Mouse (Mus musculus) retina, postnatal 1 day (tissue): Measurements from ENCODE around the gene Cdc34b.
"Not testable (repeated sequence)": the region's sequence is repeated elsewhere in the genome, so short reads cannot be mapped to it uniquely, and the experiment has no call there.

Experiments used
- DNase-seq: peaks from one replicate; pipeline ENCODE4 v3.0.0-alpha.2; 2012

Cdc34b gene

DNA sequence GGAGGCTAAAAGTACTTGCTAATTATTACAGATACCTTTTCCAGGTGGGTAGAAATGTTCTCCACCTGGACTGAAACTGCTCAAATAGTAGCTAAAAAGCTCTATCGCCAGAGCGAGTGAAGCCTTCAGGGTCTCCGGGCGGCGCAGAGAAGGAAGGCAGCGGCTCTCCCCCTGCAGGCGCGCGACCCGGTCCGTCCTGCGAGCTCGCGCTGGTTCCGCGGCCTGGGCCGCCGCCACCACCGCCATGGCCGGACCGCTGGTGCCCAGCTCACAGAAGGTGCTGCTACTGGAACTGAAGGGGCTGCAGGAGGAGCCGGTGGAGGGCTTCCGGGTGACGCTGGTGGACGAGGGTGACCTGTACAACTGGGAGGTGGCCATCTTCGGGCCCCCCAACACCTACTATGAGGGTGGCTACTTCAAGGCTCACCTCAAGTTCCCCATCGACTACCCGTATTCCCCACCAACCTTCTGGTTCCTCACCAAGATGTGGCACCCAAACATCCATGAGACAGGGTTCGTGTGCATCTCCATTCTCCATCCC lies at the start of gene Cdc34b:
Gene Cdc34b (plus strand): TSS at position 51 of the 541 bp plus-strand sequence.
- no peak for DNase-seq

GRCm38 (mm10) chr11:94692502-94692901 lies 49.1 kb upstream of the Cdc34b start:
- not testable (repeated sequence) for DNase-seq

GRCm38 (mm10) chr11:94695508-94695907 lies 46.1 kb upstream of the Cdc34b start:
- no peak for DNase-seq

GRCm38 (mm10) chr11:94697140-94697539 lies 44.4 kb upstream of the Cdc34b start:
- DNase-seq: no peak

DNA sequence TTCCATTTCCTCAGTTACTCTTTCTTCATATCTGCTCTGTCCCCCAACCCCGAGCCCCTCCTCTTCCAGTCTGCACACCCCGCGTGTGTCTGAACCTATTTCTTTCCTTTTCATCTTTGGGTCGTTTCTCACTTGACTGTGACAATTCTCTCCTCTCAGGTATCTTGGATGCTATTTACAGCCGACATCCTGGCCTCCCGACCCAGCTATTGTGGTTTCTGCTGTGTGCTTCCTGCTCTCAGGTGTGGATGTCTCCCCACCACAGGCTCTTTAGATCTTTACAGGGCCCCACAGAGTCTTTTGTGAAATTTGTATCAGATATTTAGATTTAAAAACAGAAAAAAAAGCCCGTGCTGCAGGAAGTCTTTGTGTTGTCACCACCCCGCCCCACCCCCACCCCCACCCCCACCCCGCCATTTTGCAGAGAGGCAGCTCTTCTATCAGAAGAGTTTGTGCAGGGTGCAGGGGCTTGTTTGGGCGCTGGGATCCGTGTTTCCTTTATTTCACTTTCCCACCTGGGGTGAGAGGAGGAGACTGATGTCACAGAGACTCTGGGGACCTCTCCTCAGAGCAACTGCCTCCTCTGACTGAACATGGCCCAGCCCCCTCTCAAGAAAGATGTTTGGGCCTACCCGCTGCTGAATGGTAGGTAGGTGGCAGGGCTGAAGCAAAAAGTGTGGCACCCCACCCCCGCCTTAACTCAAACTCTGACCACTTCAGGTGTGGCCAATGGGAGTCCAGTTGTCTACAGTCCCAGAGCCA lies 43.7 kb upstream of the Cdc34b start:
- DNase-seq: no peak

DNA sequence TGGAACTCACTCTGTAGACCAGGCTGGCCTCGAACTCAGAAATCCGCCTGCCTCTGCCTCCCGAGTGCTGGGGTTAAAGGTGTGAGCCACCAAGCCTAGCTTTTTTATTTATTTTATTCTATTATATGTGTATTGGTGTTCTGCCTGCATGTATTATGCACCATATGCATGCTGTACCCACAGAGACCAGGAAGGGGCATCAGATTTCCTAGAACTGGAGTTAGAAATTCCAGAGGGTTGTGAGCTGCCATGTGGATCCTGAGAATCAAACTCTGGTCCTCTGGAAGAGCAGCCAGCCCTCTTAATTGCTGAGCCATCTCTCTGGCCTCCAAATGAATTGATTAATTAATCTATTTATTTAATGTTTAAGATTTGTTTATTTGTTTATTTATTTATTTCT lies 42.2 kb upstream of the Cdc34b start:
- no peak for DNase-seq

DNA sequence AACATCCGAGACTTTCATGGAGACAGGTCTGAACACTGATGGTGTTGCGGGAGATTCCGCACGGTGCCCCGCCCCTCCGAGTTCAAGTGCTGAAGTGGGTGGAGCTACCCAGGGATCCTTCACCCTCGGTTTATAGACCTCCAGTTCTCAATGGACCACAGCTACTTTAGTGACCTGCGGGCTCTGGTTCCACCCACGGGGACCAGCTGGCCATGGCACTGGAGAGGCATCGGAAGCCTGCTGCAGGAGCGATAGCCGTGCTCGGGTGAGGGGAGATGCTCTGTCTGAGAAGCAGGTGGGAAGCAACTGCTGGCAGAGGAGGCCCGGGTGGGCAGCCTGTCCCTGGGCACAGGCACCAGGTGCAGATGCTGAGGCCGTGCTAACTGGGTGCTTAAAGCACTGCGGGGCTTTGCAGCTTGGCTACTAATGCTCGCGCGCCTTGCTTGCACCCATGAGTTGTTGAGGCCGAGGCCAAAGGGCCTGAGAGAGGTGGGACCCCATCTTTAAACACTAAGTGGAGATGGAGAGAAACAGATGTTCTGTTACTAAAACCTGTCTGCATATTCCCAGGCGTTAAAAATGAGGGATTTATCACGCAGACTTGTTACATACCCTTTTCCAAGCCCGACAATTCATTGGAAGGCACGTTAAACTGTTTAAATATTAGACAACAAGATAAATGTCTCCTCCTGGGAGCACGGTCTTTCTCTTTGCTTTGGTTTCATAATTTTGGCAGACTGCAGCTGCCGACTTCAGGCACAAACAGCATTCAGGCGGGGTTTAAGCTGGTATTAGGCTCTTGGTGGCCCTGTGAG lies 40.0 kb upstream of the Cdc34b start:
- DNase-seq: peak; percentile 27

DNA sequence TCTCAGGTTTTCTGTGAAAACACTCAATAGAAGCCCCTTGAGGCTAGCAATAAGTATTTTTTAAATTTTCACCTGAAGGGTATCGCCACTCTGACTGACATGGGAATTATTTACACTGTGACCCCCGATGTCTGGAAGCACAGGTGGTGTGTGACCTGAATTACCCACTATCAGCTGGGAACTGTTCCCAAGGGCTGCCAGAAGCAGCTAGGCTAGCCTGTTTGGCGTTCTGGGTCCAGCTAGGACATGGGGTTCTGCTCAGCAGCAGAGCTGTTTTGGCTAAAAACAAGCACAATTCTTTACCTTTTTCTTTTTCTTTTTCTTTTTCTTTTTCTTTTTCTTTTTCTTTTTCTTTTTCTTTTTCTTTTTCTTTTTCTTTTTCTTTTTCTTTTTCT lies 39.4 kb upstream of the Cdc34b start:
- no peak for DNase-seq

GRCm38 (mm10) chr11:94704020-94704419 lies 37.6 kb upstream of the Cdc34b start:
- DNase-seq: peak; percentile 57

GRCm38 (mm10) chr11:94704472-94704871 lies 37.1 kb upstream of the Cdc34b start, which contains the start of gene Gm11541:
Gene Gm11541 (minus strand): TSS chr11:94704499.
- peak; percentile 74 for DNase-seq

GRCm38 (mm10) chr11:94713246-94713860 lies 28.2 kb upstream of the Cdc34b start:
- DNase-seq: peak; percentile 24

GRCm38 (mm10) chr11:94715622-94716021 lies 26.0 kb upstream of the Cdc34b start:
- DNase-seq: no peak

- peak; percentile 92 for DNase-seq
These were observed 24.8 kb upstream of the Cdc34b start for GRCm38 (mm10) chr11:94716754-94717153.

DNA sequence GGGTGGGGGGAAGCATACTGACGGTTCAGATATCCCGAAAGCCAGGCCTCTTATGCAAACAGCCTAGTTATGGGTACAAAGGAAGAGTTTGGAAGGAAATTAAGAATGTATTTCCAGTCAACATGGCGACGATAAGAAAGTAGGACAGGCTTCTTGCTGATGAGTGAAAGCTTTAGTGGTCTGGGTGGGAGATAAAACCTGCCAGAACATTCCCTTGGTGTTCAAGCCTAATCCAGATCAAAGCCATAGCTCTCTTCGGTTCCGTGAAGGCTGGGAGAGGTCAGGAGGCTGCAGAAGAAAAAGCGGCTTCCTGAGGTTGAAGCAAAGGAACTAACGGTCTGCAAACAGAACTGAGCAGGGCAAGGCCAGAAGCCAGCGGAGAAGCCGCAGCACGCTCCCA lies 24.3 kb upstream of the Cdc34b start:
- no peak for DNase-seq

GRCm38 (mm10) chr11:94718113-94718909 lies 23.3 kb upstream of the Cdc34b start:
- DNase-seq: peak; percentile 15

DNA sequence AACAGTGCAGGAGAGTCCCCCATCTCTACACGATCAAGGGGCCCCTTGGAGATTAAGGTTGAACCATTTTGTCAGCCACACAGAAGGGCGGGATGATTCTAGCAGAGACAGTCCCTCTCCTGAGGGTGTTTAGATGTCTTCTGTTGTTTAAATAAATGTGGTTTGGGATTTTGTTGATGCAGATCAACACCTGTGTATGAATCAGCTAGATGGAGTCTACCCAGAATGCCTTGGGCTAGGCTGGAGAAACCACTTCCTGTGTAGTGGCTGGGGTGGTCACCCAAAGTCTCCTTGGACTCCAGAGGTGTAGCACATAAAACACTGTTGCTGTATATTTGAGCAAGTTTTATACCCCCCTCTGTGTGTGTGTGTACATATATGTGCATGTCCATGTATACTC lies 22.4 kb upstream of the Cdc34b start:
- no peak for DNase-seq

DNA sequence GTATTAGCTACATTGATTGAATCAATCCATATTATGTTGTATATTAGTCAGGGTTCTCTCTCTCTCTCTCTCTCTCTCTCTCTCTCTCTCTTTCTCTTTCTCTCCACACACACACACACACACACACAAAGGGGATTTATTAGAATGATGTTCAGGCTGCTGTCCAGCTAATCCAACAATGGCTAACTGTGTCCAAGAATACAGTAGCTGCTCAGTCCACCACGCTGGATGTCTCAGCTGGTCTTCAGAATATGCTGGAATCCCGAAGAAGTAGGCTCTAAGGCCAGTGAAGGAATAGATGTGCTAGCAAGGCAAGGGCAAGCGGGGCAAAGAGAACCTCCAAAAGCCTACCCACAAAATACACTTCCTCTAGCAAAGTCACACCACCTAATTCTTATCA lies 14.3 kb upstream of the Cdc34b start:
- no peak for DNase-seq

DNA sequence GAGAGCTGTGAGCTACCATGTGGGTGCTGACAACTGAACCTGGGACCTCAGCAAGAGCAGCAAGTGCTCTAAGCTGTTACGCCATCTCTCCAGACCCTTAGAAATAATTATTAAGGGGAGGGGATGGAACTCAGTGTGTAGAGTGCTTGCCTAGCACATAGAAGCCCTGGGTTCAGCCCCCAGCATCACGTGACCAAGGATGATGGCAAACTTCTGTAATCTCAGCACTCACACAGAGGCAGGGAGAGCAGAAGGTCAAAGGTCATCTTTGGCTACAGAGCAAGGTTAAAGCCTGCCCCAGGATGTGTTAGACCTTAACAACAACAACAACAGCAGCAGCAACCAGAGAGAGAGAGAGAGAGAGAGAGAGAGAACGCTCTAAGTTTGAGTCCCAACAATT lies 13.0 kb upstream of the Cdc34b start:
- no peak for DNase-seq

DNA sequence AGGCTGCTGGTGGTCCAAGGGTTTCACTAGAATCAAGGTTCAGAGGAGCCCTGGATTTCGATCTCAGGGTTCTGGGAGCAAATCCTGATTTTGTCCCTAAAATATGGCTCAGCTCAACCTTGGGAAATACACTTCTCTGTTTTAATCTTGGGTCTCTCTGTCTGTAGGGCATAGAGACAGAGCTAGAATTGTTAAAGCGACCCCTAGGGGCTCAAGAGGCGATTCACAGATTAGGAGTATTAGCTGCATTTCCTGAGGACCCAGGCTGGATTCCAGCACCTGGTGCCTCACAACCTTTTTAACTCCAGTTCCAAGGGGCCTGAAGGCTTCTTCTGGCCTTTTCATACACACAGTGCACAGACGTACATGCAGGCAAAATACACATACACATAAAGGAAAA lies 12.0 kb upstream of the Cdc34b start:
- peak; percentile 30 for DNase-seq

DNA sequence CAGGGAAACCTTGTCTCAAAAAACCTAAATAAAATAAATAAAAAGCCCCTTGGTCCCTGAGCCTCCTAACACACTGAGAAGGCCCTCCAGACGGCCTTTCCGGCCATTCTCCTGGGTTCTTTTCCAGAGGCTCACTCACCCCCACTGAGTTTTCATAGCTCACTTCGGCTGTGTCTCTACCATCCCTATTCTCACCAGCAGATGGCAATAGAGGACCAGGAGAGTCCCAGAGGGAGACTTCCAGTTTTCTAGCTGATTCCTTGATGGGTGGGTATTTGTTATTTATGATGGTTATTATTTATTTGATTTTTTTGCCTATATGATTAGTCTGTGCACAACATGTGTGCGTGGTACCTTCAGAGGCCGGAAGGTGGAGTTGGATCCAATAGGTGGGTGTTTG lies 11.3 kb upstream of the Cdc34b start:
- DNase-seq: peak; percentile 82

- DNase-seq: peak; percentile 9
These were observed 10.4 kb upstream of the Cdc34b start for GRCm38 (mm10) chr11:94731229-94731628.

GRCm38 (mm10) chr11:94732773-94733172 lies 8.8 kb upstream of the Cdc34b start:
- peak; percentile 39 for DNase-seq
